Mouse (Mus musculus): ENCODE measurements around the gene Pum2. TPM values are rescaled to one million over a fixed set of nuclear protein-coding genes. Genes with fewer than 3 reads are reported as not detected.

The Pum2 gene
- total RNA-seq, 1 experiment from 2014 or later: 210 TPM

DNA sequence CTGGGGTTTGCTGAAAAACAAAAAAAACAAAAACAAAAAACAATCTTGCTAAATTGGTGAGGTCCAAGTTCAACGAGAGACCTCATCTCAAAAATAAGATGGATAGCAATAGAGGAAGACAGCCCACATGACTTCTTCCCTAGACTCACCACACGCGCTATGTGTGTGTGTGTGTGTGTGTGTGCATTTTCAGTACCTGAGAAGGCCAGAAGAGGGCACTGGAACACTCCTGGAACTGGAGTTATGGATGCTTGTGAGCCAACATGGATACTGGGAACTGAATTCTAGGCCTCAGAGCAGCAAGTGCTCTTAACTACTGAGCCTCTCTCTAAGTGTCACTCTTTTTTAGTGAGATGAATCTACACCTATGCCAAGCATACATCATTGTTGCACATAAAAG, 84.1 kb downstream of the Pum2 start:
- ATAC-seq (replicated peaks; ENCODE audit: low read depth, poor library complexity, severe bottlenecking): no peak

- ATAC-seq (replicated peaks; ENCODE audit: low read depth, poor library complexity, severe bottlenecking): no peak
These were observed 85.2 kb downstream of the Pum2 start for GRCm38 (mm10) chr12:8759115-8759514.

DNA sequence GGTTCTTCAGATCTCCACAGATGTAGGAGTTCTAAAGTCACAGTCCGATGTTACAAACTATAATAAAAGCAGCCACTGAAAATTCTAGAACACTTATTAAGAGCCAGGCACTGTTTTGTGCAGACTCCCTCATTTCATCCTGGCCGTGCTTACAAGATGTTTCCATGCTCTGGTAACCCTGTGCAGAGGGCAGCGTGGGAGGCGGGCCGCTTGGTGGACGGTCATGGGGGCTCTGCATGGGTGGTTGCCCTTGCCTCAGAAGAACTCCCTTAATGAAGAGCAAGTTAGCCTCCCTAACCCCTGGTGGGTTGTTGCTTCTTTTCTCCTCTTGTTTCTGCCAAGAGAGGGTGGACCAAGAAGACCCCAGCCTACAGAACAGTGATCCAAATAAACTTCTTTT, 85.8 kb downstream of the Pum2 start:
- no peak for ATAC-seq (replicated peaks; ENCODE audit: low read depth, poor library complexity, severe bottlenecking)

DNA sequence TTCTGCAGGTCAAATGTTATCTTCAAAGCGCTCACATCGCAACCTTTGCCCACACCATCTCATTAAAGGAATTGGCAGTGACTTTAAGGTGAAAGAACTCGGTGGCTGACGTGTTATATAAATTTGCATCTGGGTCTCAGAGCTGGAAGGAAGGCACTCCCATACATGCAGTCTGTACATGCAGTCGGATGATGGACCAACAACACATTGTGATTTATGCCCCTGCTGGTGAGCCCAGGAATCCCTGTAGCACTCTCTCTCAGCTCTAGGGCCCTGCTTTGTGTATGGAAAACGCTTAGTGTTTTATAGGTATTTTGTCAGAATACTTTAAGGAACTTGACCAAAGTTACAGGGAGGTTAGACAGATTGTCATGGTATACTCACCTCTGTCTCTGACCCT, 86.6 kb downstream of the Pum2 start:
- no peak for ATAC-seq (replicated peaks; ENCODE audit: low read depth, poor library complexity, severe bottlenecking)

DNA sequence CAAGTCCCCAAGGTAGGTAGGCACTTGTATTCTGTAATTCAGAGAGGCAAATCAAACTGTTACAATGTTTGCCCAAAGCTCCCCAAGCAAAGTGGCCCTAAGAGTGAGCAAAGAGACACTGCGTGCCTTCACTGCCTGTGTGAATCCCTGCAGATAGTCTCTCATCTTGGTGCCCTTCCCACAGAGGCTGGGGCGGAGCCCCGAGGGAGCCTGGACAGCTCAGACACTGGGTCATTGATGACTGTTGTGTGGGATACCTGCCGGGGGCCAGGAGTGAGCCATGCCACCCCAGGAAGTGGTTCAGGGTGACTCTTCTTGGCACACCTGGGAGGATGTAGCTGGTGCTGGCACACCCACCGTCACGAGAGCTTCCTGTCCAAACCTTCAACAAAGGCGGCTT, 87.1 kb downstream of the Pum2 start:
- no peak for ATAC-seq (replicated peaks; ENCODE audit: low read depth, poor library complexity, severe bottlenecking)

- peak; percentile 78 for ATAC-seq (replicated peaks; ENCODE audit: low read depth, poor library complexity, severe bottlenecking)
These were observed 88.7 kb downstream of the Pum2 start for GRCm38 (mm10) chr12:8762667-8763066.

DNA sequence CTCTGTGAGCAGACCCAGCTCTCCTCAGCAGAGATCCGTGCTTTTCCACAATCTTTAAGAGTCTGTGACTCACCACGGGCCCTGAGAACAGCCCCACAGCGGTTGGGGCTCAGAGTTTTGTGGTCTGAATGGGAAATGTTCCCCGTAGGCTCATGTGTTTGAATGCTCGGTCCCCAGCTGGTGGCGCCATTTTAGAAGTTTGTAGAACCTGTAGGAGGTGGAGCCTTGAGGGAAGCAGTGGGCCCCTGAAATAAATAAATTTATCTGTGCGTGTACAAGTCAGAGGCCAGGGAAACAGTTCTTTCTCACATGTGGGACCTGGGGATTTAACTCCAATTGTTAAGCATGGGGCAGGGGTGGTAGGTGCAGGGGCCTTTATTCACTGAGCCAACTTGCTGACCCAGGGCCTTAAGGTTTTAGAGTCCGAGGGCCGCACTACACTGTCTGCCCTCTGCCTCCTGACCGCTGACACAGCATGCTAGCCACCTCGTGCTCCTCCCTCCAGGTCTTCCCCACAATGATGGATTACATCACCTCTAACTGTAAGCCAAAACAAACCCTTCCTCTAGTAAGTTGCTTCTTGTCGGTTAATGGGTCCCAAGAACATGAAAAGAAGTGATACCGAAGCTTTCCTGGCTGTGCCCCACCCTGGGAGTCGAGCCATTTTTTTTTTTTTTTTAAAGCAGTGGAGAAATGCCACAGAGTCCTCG, 90.4 kb downstream of the Pum2 start:
- ATAC-seq (replicated peaks; ENCODE audit: low read depth, poor library complexity, severe bottlenecking): no peak

DNA sequence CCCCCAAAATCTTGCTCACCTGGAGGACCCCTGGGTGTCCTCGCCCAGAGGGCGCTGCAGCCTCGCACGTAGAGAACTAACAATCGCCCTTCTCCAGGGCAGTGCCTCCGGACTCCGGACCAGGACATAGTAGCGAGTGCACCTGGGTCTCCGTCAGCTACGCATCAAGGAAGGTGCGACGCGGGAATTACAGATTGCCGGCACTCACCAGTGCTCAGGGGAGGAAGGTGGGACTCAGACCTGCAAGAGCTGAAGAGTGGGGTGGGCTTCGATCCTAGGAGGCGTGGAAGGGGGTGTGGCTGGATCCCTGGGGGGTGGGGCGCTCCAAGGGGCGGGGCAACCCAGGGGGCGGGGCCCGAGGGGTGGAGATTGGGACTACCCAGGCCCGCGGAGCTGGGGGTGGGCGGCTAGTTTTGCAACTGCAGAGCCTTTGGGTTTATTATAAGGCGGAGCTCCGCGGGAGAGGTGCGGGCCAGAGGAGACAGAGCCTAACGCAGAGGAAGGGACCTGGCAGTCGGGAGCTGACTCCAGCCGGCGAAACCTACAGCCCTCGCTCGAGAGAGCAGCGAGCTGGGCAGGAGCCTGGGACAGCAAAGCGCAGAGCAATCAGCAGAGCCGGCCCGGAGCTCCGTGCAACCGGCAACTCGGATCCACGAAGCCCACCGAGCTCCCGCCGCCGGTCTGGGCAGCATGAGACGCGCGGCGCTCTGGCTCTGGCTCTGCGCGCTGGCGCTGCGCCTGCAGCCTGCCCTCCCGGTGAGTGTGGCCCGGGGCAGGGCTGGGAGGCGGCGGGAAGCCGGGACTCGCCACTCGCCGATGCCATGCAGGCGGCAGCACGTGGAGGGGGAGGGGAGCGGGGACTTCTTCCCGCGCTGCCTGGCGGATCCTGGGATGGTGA, 97.3 kb downstream of the Pum2 start, which contains the start of gene Sdc1:
Sdc1 (plus strand) TSS at position 378 of the 898 bp plus-strand sequence.
- ATAC-seq (replicated peaks; ENCODE audit: low read depth, poor library complexity, severe bottlenecking): peak; percentile 40

DNA sequence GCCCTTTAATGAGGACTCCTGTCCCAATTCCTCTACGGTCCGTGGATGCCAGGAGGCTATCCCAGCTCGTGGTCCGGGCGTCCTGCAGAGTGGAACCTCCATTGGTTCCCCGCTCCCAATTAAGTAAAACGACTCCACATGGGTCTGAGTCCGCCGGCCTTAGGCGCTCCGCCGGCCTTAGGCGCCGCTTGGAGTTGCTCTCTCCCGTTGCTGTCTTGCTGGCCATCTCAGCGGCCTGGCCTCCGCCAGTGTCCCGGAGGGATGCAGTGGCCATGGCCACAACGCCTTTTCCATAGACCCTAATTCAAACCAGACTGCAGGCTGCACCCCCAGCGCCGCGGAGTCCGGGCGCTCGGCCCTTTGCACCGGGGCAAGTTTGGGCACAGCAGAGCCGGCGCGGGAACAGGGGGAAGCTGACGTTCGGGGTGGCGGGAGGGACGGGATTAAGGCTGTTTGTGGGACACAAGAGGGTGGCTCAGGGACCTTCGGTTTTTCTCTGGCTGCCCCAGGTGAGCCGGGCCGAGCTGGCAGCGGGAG, 98.0 kb downstream of the Pum2 start:
- no peak for ATAC-seq (replicated peaks; ENCODE audit: low read depth, poor library complexity, severe bottlenecking)

- peak; percentile 50 for ATAC-seq (replicated peaks; ENCODE audit: low read depth, poor library complexity, severe bottlenecking)
These were observed 98.7 kb downstream of the Pum2 start for GRCm38 (mm10) chr12:8772451-8773143.

GRCm38 (mm10) chr12:8773336-8773735, 99.4 kb downstream of the Pum2 start:
- ATAC-seq (replicated peaks; ENCODE audit: low read depth, poor library complexity, severe bottlenecking): no peak

DNA sequence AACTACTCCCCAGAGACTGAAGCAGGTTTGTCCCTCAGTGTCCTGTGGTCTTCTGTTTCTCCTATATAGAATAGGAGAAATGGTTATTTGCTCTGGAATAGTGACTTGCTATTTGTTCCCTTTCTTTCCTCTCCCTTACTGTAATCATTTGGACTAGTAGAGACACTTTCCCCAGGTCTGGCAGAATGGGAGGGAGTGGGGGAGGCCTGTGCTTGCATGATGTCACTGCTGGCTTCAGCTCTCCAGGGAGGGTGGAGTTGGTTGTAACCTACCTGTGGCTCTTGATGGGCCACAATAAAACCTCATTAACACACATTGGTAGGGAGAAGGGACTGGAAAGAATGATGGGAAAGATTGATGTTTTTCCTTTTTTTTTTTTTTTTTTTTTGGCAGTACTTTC, 100.2 kb downstream of the Pum2 start:
- ATAC-seq (replicated peaks; ENCODE audit: low read depth, poor library complexity, severe bottlenecking): no peak

DNA sequence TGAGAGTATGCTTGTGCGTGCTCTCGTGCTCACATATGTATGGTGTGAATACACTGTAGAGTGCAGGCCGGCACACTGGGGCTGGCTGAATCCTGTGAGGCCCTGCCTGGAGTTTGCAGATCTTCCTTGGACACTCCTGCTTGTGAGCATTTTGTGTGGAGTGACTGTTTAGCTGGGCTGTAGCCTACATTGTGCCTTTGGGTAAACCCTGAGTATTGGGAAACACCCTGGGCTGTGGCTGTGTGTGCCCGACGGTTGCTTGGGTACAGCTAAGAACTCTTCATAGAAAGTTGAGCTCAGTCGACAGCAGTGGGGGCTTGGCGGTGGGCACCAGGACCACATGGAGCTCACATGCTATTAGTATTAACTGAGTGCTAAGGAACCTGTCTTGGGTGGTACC, 102.3 kb downstream of the Pum2 start:
- ATAC-seq (replicated peaks; ENCODE audit: low read depth, poor library complexity, severe bottlenecking): no peak

- ATAC-seq (replicated peaks; ENCODE audit: low read depth, poor library complexity, severe bottlenecking): no peak
These were observed 102.8 kb downstream of the Pum2 start for GRCm38 (mm10) chr12:8776741-8777140.

DNA sequence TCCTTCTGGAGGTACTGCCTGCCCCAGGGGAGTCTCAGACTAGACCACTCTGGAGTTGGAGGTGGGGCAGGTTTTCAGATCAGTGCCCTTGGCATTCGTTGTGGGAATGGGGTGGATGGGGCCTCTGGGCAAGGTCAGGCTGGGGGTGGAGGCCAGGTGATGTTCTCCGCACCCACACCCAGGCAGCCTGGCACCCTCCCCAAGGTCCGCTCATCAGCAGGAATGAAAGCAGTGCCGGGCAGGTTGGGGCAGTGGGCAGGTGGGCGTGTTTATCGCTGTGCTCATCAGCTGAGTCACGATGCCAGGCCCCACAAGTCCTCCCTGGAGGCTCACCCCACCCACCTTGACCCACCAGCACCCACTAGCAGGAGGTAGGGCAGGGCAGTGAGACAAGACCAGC, 104.2 kb downstream of the Pum2 start:
- ATAC-seq (replicated peaks; ENCODE audit: low read depth, poor library complexity, severe bottlenecking): no peak

DNA sequence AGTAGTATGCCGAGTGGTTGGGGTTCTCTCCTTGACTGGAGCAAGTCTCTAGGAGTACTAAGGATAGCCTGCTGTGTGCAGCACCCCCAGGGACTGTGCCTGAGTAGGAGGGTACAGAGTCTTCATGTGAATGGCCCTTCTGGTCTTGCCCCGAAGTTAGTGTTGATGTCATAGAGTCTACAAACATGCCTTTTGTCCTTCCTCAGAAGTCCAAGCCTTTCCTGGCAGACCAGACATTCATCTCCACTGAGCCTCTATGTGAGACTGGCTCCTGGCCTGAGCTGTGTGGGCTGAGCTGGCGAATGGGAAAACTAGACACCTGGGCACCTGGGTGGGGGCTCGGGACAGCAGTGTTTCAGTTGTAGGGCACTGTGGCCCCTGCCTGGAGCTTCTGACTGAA, 105.9 kb downstream of the Pum2 start:
- ATAC-seq (replicated peaks; ENCODE audit: low read depth, poor library complexity, severe bottlenecking): no peak

GRCm38 (mm10) chr12:8781121-8781520, 107.2 kb downstream of the Pum2 start:
- no peak for ATAC-seq (replicated peaks; ENCODE audit: low read depth, poor library complexity, severe bottlenecking)

GRCm38 (mm10) chr12:8781681-8782378, 107.9 kb downstream of the Pum2 start:
- ATAC-seq (replicated peaks; ENCODE audit: low read depth, poor library complexity, severe bottlenecking): no peak

GRCm38 (mm10) chr12:8782565-8782964, 108.6 kb downstream of the Pum2 start:
- ATAC-seq (replicated peaks; ENCODE audit: low read depth, poor library complexity, severe bottlenecking): no peak

DNA sequence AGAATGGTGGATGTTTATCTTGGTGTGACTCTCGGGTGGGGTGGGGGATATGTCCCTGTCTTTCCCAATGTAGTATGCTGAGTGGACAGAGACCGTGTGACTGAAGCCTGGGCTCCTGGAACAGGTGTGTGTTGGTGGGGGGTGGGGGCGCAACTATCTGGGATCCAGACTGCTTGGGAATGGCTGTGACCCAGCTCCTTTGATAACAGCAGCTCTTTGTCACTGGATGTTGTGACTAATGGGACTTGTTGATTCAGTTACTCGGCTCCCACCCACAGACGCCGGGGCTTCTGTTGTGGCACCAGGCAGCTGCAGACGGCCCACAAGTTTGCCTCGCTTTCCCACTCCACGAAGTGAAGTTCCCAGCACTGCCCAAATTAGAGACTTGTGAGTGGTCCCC, 110.3 kb downstream of the Pum2 start:
- no peak for ATAC-seq (replicated peaks; ENCODE audit: low read depth, poor library complexity, severe bottlenecking)
